Mouse (Mus musculus) cerebral cortex, adult 2 months (tissue): ENCODE results near the gene Trpm3.

Experiments
- WGBS: fragments of 180-500 bp; shearing (Covaris S2); methylation state at CpG from one replicate; pipeline ENCODE4 v1.1.7; 2018; 5-methylcytosine and 5-hydroxymethylcytosine counted together

Trpm3 gene

GRCm38 (mm10) chr19:22138590-22139421, at the start of gene Trpm3:
TSS of gene Trpm3 (plus strand) at chr19:22139046.
- 2% methylated on average over 39 of the region's 39 CpGs for WGBS

- whole genome bisulfite sequencing: 54% methylated on average over 4 of the region's 4 CpGs
These were observed 38.3 kb upstream of the Trpm3 start for GRCm38 (mm10) chr19:22100582-22100981.

DNA sequence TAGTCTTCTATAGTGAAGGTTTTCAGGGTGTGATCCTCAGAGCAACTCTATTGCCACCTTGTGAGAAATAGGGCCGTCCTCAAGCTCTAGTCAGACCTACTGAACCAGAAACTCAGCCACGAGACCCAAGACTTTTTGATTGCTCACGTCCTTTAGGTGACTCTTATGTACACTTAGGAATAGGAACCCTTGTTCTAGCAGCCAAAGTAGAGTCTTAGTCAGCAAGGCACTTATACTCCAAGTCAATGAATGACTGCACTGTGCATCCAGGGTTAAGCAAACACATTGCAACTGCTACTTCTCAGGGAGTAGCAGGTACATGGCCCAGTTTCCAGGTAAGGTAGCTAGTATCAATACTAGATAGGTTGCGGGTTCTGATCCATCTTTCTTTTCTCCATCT, 35.0 kb upstream of the Trpm3 start:
- 92% methylated on average over 4 of the region's 4 CpGs for WGBS

- WGBS: 72% methylated on average over 7 of the region's 7 CpGs
These were observed 33.9 kb upstream of the Trpm3 start for GRCm38 (mm10) chr19:22104848-22105484.

- WGBS: 81% methylated on average over 2 of the region's 2 CpGs
These were observed 33.2 kb upstream of the Trpm3 start for GRCm38 (mm10) chr19:22105648-22106047.

- 84% methylated on average over 8 of the region's 8 CpGs for WGBS
These were observed 29.9 kb upstream of the Trpm3 start for GRCm38 (mm10) chr19:22108893-22109463.

- WGBS: 79% methylated on average over 2 of the region's 2 CpGs
These were observed 17.9 kb upstream of the Trpm3 start for GRCm38 (mm10) chr19:22120976-22121375.

DNA sequence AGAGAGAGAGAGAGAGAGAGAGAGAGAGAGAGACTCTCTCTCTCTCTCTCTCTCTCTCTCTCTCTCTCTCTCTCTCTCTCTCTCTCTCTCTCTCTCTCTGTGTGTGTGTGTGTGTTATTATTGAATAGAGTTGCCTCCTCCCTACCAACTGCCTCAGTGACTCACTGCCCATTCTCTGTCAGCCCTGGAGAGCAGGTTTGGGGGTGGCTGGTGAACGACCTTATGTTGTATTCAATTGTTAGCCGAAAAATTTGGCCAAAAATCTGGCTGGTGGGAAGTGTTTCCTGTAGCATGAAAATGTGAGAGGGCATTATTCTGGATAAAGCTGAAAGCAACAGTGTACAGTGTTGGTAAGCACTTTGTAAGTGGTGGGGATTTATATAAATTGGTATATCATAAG, 17.2 kb upstream of the Trpm3 start:
- WGBS: 45% methylated on average over 2 of the region's 2 CpGs

- WGBS: 42% methylated on average over 3 of the region's 3 CpGs
These were observed 6.2 kb upstream of the Trpm3 start for GRCm38 (mm10) chr19:22132626-22133025.

- 74% methylated on average over 4 of the region's 4 CpGs for WGBS
These were observed 39.7 kb downstream of the Trpm3 start for GRCm38 (mm10) chr19:22178549-22178948.

DNA sequence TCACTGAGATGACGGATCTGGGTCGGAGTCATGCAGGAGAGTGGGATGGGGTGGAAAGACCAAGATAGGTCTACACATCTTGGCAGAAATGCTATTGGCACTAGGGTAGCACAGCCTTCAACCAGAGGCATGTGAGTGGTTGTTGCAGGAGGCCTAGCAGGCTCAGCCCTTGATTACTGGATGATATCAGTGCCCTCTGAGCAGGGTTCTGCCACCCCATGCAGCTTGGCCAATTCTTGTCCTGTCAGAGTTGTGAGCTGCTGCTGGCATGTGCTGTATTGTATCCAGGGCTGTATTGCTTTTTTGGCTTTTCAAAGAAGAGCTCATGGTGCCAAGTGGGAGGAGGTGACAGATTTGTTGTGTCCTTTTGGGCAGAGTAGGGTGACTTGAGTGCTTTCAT, 40.2 kb downstream of the Trpm3 start:
- 87% methylated on average over 2 of the region's 2 CpGs for whole genome bisulfite sequencing

DNA sequence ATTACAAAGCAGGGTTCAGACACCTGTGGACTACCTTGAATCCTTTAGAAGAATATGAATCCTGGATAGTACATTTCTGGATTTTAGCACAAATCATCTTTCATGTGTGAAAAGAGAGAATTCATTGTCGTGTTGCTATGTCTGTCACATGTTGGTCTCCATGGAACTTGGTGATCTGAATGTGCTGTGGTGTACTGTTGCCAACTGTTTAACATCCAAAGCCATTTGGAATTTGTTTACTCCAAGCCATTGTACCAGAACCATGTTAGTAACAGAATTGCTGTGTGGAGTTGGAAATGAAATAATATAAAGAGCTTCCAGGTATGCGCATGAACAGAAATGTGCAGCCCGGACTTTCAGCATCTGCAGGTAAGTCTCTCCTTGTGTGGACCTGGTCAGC, 41.3 kb downstream of the Trpm3 start:
- 78% methylated on average over 3 of the region's 3 CpGs for WGBS

- WGBS: 20% methylated on average over 1 of the region's 1 CpGs
These were observed 50.9 kb downstream of the Trpm3 start for GRCm38 (mm10) chr19:22189716-22190115.

DNA sequence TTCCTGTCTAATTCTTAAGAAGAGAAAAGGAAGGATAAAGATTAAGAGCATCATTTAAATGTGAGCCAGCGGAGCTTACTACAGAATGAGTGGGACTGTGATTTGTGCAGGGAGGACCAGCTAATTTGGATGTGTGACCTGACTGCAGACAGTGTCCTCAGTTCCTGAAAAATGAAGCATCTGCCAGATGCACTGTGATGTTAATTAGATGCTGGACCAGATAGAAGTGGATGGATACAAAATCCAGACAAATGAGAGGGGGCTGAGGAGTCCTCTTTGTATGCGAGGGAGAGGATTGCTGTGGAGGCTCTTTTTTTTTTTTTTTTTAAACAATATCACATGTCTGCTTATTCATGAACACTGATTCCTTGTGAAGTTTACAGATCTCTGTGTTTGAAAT, 83.7 kb downstream of the Trpm3 start:
- WGBS: 60% methylated on average over 2 of the region's 2 CpGs

- whole genome bisulfite sequencing: 54% methylated on average over 6 of the region's 6 CpGs
These were observed 110.2 kb downstream of the Trpm3 start for GRCm38 (mm10) chr19:22249076-22249475.

- 58% methylated on average over 5 of the region's 5 CpGs for WGBS
These were observed 134.1 kb downstream of the Trpm3 start for GRCm38 (mm10) chr19:22272916-22273315.

DNA sequence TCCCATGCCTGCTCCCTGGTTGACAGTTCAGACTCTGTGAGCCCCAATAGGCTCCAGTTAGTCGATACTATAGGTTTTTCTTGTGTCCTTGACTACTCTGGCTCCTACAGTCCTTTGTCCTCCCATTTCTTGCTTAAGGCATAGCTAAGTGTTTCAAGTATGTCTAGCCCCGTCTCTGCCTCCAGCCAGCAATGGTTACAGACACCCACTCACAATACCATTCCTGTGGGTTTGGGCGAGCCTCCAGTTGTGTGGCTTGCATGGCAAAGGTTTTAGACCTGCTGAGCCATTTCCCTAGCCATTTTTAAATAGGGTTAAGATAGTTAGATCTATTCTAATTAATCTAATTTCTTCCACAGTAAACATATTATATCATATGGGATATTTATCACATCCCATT, 145.8 kb downstream of the Trpm3 start:
- 86% methylated on average over 3 of the region's 3 CpGs for WGBS

DNA sequence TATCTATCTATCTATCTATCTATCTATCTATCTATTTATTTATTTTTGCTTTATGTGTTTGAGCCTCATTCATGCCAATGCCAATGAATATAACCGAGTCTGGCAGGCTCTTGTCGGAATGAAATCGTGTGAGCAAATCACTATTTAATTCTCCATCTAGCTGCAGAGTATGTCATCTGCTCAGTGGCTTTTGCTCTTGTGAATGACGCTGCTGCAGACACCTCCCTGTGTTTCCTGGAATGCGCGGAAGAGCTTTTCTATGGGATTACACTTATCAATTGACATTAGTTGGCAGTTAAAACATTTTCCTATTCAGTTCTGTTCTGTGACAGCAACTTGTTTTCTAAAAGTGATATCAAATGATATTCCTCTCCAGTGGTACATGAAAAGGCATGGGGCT, 153.8 kb downstream of the Trpm3 start:
- 78% methylated on average over 6 of the region's 6 CpGs for whole genome bisulfite sequencing

GRCm38 (mm10) chr19:22300906-22301305, 162.1 kb downstream of the Trpm3 start:
- WGBS: 47% methylated on average over 2 of the region's 2 CpGs

DNA sequence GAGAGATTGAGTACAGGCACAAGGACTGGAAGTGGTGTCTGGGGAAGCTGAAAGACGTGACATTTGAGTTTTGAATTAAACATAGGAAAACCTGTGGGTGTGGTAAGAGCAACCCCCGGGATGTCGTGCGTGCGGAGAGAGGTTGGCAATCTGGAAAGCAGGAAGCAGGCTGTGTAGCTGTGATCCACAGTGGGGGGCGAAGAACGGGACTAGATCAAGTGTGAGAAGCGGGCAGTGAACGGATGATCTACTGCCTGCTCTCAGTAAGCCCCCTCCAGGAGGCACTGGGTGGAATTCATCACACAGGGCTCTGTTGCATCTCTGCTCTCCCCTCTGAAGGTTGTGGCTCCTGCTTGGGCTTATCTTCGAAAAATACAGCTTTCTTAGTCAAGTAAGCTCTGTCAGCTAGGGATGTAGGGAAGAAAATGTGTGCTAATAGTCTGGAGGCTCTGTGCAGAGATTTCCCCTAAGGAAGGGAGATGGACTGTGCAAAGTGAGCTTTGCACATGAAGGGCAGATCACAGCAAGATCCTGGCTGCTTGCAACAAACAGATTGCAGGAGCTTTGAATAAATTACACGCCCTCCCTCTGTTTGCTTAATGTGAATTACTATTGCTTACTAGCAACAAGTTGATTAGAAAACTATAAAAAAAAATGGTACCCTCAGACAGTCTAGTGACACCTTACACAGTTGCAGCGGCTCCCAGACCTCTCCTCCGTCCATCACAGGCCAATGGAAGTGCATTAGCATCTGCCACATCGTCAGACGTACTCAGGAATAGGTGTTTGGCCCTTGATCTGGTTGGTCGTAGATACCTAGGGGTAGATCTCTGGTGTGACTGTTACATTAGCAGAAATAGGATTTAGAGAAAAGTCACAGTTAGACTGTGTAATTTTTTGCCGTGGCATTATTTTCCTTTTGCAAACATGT, 164.4 kb downstream of the Trpm3 start:
- 46% methylated on average over 17 of the region's 17 CpGs for WGBS

GRCm38 (mm10) chr19:22303952-22304655, 165.3 kb downstream of the Trpm3 start:
- WGBS: 5% methylated on average over 15 of the region's 18 CpGs
